Mouse (Mus musculus): Measurements from ENCODE around the gene Aco1. TPM values are rescaled to one million over a fixed set of nuclear protein-coding genes. Genes with fewer than 3 reads are reported as not detected.

Aco1 gene
- total and polyA plus RNA-seq, 2 experiments from 2014 or later = 40.0 to 59.6 TPM

DNA sequence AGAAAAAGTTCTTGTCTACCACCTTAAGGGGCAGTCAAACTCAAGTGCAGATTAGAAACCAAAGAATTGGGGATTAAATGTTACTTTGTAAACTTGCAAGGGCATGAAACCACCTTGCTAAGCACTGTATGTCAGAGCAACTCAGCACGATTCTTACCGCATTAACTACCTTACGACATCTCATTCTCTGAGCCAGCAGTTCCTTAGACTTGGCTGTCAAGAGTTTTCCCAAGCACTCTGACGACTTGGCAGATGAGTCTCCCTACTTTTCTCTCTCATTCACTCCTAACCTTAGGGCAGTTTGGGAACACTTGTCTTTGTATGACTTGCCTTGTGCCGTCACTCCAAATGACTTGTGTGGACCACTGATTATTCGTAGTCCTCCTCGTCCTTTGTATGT is 7.2 kb downstream of the Aco1 start:
- no peak for DNase-seq
- no peak for ATAC-seq
- WGBS = 85% methylated on average over 7 of the region's 7 CpGs

DNA sequence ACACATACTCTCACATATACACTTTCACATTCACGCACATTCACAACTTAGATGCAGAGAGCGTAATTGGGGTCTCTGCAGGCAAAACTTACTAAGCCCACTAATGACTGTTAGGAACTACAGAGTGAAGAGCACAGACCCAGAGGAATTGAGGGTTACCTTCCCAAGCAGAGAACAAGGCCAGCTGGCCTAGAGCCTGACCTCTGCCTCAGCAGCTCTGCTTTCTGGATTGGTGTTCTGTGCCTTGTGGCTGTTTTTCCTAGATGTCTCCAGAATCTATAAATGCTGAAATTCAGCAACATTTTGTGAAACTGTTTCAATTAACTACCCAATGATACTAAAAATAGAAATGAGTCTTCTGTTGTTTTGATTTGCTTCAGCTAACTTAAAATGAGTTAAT is 9.9 kb downstream of the Aco1 start:
- H3K4me2 ChIP-seq (ENCODE audit: low read depth) = no peak overlapping the region
- ATAC-seq (no peak), DNase-seq (no peak)
- no peak overlapping the region for H3K27ac ChIP-seq (ENCODE audit: low read depth, low read length)
- no peak overlapping the region for H3K9ac ChIP-seq
- no peak for TF ChIP-seq CTCF (IDR thresholded peaks at IDR 0.05; ENCODE audit: low read depth)
- WGBS = 89% methylated on average over 2 of the region's 2 CpGs
- no peak overlapping the region for H3K4me3 ChIP-seq (ENCODE audit: low read depth, low read length)
- H3K27me3 ChIP-seq (ENCODE audit: insufficient read depth, low read length) = no peaks in the 10 kb centered on the region
- H3K4me1 ChIP-seq (ENCODE audit: insufficient read depth) = no peaks in the 10 kb centered on the region
- H3K9me3 ChIP-seq (ENCODE audit: low read length) = no peaks in the 10 kb centered on the region
- no peaks in the 10 kb centered on the region for H3K36me3 ChIP-seq (ENCODE audit: insufficient read depth)

More for the DNA sequence above, 7.2 kb downstream of the Aco1 start:
- no peaks in the 10 kb centered on the region for H3K36me3 ChIP-seq (ENCODE audit: insufficient read depth)
- no peaks in the 10 kb centered on the region for H3K27me3 ChIP-seq (ENCODE audit: insufficient read depth, low read length)
- no peak for TF ChIP-seq CTCF (IDR thresholded peaks at IDR 0.05; ENCODE audit: low read depth)
- H3K4me3 ChIP-seq (ENCODE audit: low read depth, low read length) = no peak overlapping the region
- no peak overlapping the region for H3K4me2 ChIP-seq (ENCODE audit: low read depth)
- H3K9ac ChIP-seq = no peak overlapping the region
- no peaks in the 10 kb centered on the region for H3K9me3 ChIP-seq (ENCODE audit: low read length)
- H3K4me1 ChIP-seq (ENCODE audit: insufficient read depth) = peaks cover 4% of the 10 kb centered on the region; the same call in 1 of the 2 replicates
- H3K27ac ChIP-seq (ENCODE audit: low read depth, low read length) = no peak overlapping the region

DNA sequence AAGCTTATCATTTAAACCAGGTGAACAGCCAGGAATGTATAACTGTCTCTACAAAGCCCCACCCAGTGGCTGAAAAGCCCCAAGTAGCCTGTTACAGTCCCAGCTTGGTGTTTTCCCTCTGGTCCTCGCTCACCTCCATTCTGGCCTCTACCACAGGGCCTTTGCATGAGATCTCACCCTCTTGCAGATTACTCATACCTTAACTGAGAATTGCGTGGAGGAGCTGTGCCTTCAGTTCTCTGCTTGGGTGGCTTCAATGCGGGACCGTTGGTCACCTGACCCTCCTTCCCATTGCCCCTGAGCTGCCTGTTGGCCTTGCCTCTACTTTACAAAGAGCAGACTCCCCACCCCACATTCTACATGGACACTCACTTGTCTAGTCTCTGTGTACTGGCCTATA is 10.6 kb downstream of the Aco1 start:
- ATAC-seq (no peak), DNase-seq (no peak)
- Histone ChIP-seq H3K4me3 (ENCODE audit: low read depth, low read length) (no peak overlapping the region), H3K4me2 (ENCODE audit: low read depth) (no peak overlapping the region), H3K9ac (no peak overlapping the region), H3K9me3 (ENCODE audit: low read length) (no peaks in the 10 kb centered on the region), H3K4me1 (ENCODE audit: insufficient read depth) (no peaks in the 10 kb centered on the region), H3K27ac (ENCODE audit: low read depth, low read length) (no peak overlapping the region), H3K36me3 (ENCODE audit: insufficient read depth) (no peaks in the 10 kb centered on the region), H3K27me3 (ENCODE audit: insufficient read depth, low read length) (no peaks in the 10 kb centered on the region)
- WGBS = 97% methylated on average over 4 of the region's 4 CpGs
- no peak for TF ChIP-seq CTCF (IDR thresholded peaks at IDR 0.05; ENCODE audit: low read depth)

DNA sequence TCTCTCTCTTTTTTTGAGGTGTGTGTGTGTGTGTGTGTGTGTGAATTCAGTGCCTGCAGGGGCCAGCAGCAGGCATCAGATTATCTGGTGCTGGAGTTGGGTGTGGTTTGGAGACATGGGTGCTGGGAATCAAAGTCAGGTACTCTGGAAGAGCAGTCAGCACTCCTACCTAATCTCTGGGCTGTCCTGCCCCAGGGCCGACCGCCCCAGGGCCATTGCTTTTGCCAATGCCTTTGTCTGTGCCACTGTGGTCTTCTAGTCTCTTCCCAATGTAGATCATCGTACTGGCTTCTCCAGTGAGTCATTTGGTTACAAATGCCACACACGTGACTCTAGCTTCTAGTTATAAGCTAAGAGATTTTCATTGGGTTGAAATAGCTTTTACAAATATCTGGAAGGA is 11.9 kb downstream of the Aco1 start:
- WGBS = 93% methylated on average over 4 of the region's 4 CpGs
- no peak for DNase-seq

DNA sequence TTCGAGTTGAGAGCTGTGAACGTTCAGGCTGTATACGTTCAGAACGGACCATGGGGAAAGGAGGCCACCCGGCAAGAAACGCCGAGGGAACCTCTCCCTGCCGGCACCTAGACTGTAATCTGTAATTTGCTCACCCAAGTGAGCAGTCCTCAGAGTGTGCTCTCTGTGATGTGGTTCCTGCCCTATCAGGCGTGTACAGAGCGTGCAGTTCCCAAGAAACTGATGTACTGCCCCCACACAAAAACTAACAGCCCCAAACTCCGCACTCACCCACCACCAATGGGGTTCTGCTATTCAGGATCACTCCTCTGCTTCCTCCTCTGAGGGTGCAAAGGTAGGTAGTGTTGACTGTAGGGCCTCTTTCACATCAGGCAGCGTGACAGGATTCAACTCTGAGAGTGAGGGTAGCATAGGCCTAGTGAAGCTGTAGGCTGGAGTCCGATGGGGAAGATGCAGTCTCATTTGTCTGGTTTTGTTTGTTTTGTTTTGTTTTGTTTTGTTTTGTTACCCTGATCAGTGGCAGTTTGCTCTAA is 12.7 kb downstream of the Aco1 start:
- Histone ChIP-seq H3K27me3 (ENCODE audit: insufficient read depth, low read length) (no peaks in the 10 kb centered on the region), H3K9ac (no peak overlapping the region), H3K27ac (ENCODE audit: low read depth, low read length) (no peak overlapping the region), H3K4me2 (ENCODE audit: low read depth) (no peak overlapping the region), H3K9me3 (ENCODE audit: low read length) (no peaks in the 10 kb centered on the region), H3K4me3 (ENCODE audit: low read depth, low read length) (no peak overlapping the region), H3K36me3 (ENCODE audit: insufficient read depth) (no peaks in the 10 kb centered on the region), H3K4me1 (ENCODE audit: insufficient read depth) (no peaks in the 10 kb centered on the region)
- WGBS = 90% methylated on average over 13 of the region's 13 CpGs
- ATAC-seq (no peak), DNase-seq (no peak)
- no peak for TF ChIP-seq CTCF (IDR thresholded peaks at IDR 0.05; ENCODE audit: low read depth)

More for the DNA sequence above, 11.9 kb downstream of the Aco1 start:
- Histone ChIP-seq H3K9ac (no peak overlapping the region), H3K9me3 (ENCODE audit: low read length) (no peaks in the 10 kb centered on the region), H3K4me2 (ENCODE audit: low read depth) (no peak overlapping the region), H3K27ac (ENCODE audit: low read depth, low read length) (no peak overlapping the region), H3K4me1 (ENCODE audit: insufficient read depth) (no peaks in the 10 kb centered on the region), H3K36me3 (ENCODE audit: insufficient read depth) (no peaks in the 10 kb centered on the region), H3K27me3 (ENCODE audit: insufficient read depth, low read length) (no peaks in the 10 kb centered on the region), H3K4me3 (ENCODE audit: low read depth, low read length) (no peak overlapping the region)
- ATAC-seq = no peak
- no peak for TF ChIP-seq CTCF (IDR thresholded peaks at IDR 0.05; ENCODE audit: low read depth)

DNA sequence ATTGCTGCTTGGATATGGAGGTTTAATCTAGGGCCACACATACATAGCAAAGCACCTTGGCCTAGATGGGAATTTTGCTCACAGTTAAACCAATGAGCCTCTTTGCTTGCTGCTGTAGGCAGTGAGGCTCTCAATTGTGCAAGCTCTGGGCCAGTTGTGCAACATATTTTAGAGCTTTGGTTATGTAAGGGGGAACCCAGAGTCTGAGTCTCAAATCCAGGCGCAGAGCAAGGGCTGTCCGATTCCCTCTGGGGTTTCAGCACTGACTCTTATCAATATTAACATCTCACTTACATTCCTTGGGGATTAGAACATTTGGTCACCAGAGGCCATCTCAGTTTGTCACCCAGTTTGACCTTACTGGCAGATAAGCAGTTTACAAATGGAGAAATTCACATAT is 13.3 kb downstream of the Aco1 start:
- Histone ChIP-seq H3K9me3 (ENCODE audit: low read length) (no peaks in the 10 kb centered on the region), H3K27me3 (ENCODE audit: insufficient read depth, low read length) (no peaks in the 10 kb centered on the region), H3K36me3 (ENCODE audit: insufficient read depth) (no peaks in the 10 kb centered on the region), H3K4me1 (ENCODE audit: insufficient read depth) (no peaks in the 10 kb centered on the region), H3K27ac (ENCODE audit: low read depth, low read length) (no peak overlapping the region), H3K4me2 (ENCODE audit: low read depth) (no peak overlapping the region), H3K4me3 (ENCODE audit: low read depth, low read length) (no peak overlapping the region), H3K9ac (no peak overlapping the region)
- DNase-seq (no peak), ATAC-seq (no peak)
- WGBS = 90% methylated on average over 2 of the region's 2 CpGs
- TF ChIP-seq CTCF (IDR thresholded peaks at IDR 0.05; ENCODE audit: low read depth) = no peak

DNA sequence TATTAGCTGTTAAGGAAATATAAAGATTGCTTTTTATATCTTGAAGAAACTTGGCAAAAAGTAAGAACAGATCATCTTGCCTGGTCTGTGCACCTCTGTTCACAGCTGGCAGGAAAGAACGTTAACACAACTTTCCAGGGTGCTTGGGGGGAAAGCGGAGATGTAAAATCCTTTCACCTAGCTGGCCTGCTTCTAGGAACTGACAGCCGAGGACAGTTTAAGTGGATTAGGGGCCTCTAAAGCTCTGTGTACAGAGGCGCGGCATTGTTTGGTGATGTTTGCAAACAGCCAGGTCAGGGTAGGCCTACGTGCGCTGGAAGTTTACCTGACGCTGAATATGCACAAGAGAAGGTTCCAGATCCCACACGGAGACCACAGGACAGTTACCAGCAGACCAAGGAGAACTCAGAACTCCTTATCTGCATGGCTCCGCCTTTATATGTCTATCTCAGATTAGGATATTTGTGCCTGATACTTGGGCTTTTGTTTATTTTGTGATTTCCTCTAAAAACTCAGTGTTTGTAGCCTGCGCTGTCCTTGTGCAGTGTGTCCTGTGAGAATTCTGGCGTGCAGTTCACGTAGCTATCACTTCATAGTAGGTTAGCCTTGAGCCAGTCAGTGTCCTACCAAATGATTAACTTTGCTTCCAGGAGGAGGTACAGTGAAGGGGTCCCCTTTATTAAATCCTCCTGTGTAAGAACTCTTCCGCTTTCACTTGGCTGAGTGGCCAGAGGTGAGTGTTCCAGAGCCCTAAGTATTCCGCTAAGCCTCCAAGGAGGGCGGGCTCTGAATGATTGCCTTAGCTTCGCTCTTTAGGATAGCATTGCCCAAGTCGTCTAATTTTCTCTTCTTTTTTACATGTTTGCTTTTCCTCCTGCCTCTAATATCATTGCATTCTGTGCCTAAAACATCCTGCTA is 14.0 kb downstream of the Aco1 start:
- Histone ChIP-seq H3K9me3 (ENCODE audit: low read length) (no peaks in the 10 kb centered on the region), H3K4me2 (ENCODE audit: low read depth) (no peak overlapping the region), H3K4me1 (ENCODE audit: insufficient read depth) (no peaks in the 10 kb centered on the region), H3K27me3 (ENCODE audit: insufficient read depth, low read length) (no peaks in the 10 kb centered on the region), H3K9ac (no peak overlapping the region), H3K4me3 (ENCODE audit: low read depth, low read length) (no peak overlapping the region), H3K36me3 (ENCODE audit: insufficient read depth) (no peaks in the 10 kb centered on the region), H3K27ac (ENCODE audit: low read depth, low read length) (no peak overlapping the region)
- WGBS = 69% methylated on average over 18 of the region's 18 CpGs
- TF ChIP-seq CTCF (IDR thresholded peaks at IDR 0.05; ENCODE audit: low read depth) = no peak
- DNase-seq (no peak), ATAC-seq (no peak)
